Mouse (Mus musculus) brain, adult 10 weeks (tissue): ENCODE data around the gene Fnip1. TPM values are rescaled to one million over a fixed set of nuclear protein-coding genes. Genes with fewer than 3 reads are reported as not detected.

ENCODE experiments used
- polyA plus RNA-seq: library from polyadenylated mRNA; stranded (reverse); fragments of 350-450 nt; fragmentation: Illumina TruSeq; extraction: RNeasy Lipid Tissue Mini Kit (QIAGEN cat#74804); gene quantifications from one replicate; pipeline ENCODE4 v1.2.3, GENCODE M21; 2015; ENCODE audit warnings: low read depth, low replicate concordance

Fnip1 gene
- 26.2 TPM for polyA plus RNA-seq

GRCm38 (mm10) chr11:54437823-54438337 lies at the start of gene Fnip1:
TSS of gene Fnip1 (plus strand) at chr11:54438199.

GRCm38 (mm10) chr11:54522529-54523430 lies 84.8 kb downstream of the Fnip1 start, which contains the start of gene Rapgef6:
TSS of gene Rapgef6 (plus strand) at chr11:54522847.

Other genes with a start within 250 kb of the Fnip1 start
- not detected for gene Csf2, start 188.5 kb upstream of the Fnip1 start, polyA plus RNA-seq
- gene Il3, start 170.9 kb upstream of the Fnip1 start, polyA plus RNA-seq: not detected
- gene Acsl6, start 134.4 kb upstream of the Fnip1 start, polyA plus RNA-seq: 180 TPM
- gene Meikin, start 67.5 kb upstream of the Fnip1 start, polyA plus RNA-seq: not detected
- 19.6 TPM for gene Rapgef6, start 84.6 kb downstream of the Fnip1 start, polyA plus RNA-seq